Mouse (Mus musculus): ENCODE data around the gene Dctn1. TPM values are rescaled to one million over a fixed set of nuclear protein-coding genes. Genes with fewer than 3 reads are reported as not detected.

Gene Dctn1
- 100 to 1,000 TPM; 113 to 130 TPM for total RNA-seq (2023)

DNA sequence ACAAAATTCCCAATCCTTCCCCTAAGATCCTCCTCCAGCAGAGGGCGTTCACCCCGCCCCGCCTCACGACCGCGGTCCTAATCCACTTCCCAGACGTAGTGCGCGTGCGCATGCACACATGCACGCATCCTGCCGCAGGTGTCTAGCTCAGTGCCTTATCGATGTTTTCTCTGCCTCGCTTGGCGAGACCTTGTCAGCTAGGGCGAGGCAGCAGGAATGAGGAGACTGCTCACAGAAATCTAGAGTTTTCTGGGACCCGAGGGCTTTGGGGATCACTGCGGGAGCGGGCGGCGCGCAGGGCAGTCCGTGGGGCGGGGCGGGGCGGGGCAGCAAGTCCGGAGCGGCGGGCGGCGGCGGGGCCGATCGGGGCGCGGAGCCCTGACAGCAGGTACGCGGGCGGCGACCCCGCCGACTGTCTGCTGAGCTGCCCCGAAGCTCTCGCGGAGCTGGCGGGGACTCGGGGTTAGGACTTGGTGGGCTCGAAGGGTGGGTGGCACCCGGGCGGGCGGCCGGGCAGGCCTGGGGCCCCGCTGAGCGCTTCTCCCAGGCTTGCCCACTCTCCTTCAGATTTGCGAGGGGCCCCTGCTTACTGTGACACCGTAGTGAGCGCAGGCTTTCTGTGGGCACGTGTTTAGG lies at the start of gene Dctn1:
Gene Dctn1 (plus strand): TSS at position 314 of the 636 bp plus-strand sequence.

DNA sequence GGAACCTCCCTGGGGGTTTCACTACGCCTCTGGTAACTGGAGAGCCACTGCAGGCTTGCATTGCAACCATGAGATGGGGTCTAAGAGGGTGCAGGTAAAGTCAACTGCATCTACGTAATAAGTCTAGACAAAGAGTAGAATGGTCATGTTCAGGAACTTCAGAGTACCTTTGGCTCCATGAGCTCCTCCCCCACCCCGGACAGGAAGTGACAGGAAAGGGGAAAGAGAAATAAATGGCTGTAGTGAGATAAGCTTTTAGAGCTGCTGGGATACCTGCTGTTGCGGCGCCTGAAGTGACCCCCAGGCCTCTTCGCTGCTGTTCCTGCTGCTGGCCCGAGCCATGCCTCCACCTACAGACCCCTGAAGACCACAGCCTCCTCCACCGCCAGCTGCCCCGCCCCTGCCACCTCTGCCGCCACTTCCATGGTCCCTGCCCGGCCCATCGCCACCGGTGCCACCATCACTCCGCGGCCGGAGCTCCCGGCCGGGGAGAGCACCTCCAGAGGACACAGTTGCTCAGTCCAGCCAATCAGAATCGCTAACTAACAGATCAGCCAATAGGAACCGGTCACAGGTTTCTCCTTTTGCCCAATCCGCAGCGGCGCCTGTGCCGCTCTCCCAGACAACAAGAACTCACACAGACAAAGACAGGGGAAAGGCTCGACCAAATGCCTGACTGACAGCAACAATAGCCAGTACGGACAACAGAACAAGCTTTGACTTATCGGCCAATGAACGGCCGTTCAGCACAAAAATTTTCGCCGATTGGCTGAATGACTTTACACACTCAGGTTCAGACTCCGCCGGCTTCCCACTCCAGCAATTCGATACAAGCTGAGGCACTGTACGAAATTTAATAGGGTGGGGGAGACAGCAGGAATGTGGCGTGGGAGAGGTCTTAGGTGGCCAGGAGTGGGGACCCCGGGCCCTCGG lies 44.5 kb upstream of the Dctn1 start, which contains the start of gene Wbp1:
Gene Wbp1 (minus strand): TSS at position 630 of the 933 bp plus-strand sequence.

DNA sequence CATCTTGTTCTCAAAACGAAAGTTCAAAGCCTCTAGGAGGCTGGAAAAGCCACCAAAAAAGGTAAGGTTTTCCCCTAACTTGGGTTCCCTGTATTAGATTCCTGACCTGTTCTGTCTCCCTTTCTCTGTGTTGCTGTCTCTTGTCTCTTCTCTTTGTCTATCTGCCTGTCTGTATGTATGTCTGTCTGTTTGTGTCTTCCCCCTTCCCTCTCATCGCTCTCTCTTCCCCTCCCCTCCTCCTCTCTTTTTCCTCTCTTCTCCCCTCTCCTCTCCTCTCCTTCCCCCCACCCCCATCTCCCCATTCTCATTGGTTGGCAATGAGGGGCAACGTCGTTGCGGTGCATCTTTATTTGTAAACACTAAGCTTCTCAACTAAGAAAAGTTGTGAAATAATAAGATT lies 40.4 kb upstream of the Dctn1 start, which contains the start of gene Ino80b:
Gene Ino80b (minus strand): TSS at position 101 of the 400 bp plus-strand sequence.

DNA sequence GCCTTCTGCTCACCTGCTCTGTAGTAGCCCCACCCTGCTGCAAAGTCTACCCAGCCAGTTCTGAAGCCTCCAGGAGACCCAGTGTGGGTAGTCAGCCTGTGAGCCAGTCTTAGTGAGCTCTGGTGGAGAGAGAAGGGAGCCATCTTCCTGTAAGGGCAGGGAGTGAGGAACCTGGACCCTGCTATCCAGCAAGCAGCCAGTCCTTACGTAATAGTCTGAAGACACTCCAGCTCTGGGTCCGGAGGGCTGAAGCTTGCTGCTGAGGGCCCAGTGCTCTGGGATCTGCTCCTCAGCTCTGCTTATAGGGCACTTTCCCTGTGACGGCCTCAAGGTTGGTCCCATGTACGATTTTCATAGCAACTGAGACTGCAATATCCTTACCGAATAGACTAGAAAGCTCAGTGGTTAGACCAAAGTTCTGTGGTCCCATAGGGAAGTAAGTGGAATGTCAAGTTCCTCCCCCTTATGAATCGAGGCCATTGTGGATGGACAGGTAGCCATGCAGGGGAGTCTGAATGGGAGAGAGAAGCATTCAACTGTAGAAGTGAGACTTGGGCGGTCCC lies 30.7 kb upstream of the Dctn1 start, which contains the start of gene Rtkn:
Gene Rtkn (plus strand): TSS at position 513 of the 563 bp plus-strand sequence.

DNA sequence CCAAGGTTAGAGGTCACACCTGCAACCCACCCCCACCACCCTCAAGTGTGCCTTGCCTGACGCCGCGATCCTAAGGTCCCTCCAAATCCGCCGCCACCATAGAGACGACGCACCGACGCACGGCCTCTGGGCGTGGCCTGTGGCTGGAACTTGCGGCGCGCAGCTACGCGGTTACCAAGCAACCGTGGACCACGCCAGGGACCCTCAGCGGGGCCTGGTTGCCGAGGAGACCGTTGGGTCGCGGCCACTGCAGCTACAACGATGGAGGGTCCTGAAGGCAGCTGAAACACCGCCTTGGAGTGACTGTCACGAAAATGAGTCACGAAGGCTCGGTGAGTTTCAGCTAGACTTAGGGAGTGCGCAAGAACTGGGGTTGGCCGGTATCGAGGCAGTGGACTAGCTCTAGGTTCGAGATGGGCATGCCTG lies 9.4 kb upstream of the Dctn1 start, which contains the start of the genes Wdr54 and 1700003E16Rik:
Gene Wdr54 (minus strand): TSS at position 139 of the 426 bp plus-strand sequence.
Gene 1700003E16Rik (plus strand): TSS at position 146 of the 426 bp plus-strand sequence.

DNA sequence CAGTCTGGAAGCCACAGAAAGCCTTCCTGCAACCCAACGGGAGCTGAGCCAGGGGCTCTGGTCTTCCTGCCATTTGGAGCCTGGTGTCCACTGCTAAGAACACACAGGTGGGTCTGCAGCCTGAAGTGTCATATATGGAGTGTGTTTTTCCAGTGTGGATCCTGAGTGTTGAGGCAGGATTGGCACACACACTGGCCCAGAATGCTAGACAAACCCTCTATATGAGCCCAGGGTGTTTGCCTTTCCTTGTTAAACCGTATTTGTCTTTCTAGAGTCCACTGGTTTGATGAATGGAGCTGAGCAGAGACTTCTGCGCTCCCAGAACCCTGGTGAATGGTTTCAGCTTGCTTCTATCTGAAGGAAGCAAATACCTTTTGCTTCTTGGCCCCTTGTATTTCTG lies 54.1 kb downstream of the Dctn1 start, which contains the start of gene Slc4a5:
Gene Slc4a5 (plus strand): TSS at position 15 of the 400 bp plus-strand sequence.

Other genes with a start within 250 kb of the Dctn1 start
- gene Sema4f, start 226.2 kb upstream of the Dctn1 start, total RNA-seq (2023), result 10 to 100 TPM; 26.6 to 30.3 TPM
- 1 to 10 TPM; 2.8 to 3.6 TPM for gene M1ap, start 219.0 kb upstream of the Dctn1 start, total RNA-seq (2023)
- 10 to 100 TPM; 25.4 to 32.9 TPM for gene Dok1, start 132.4 kb upstream of the Dctn1 start, total RNA-seq (2023)
- under 1 TPM; 0.33 to 0.64 TPM for gene Loxl3, start 131.7 kb upstream of the Dctn1 start, total RNA-seq (2023)
- gene Aup1, start 111.4 kb upstream of the Dctn1 start, total RNA-seq (2023), result 100 to 1,000 TPM; 211 to 234 TPM
- 10 to 100 TPM; 46.8 to 56.0 TPM for gene Htra2, start 110.6 kb upstream of the Dctn1 start, total RNA-seq (2023)
- gene Dqx1, start 108.1 kb upstream of the Dctn1 start, total RNA-seq (2023), result 1 to 10 TPM; 5.6 to 5.9 TPM
- gene Tlx2, start 95.6 kb upstream of the Dctn1 start, total RNA-seq (2023), result not detected
- gene Pcgf1, start 88.1 kb upstream of the Dctn1 start, total RNA-seq (2023), result 10 to 100 TPM; 14.6 to 19.6 TPM
- gene Lbx2, start 79.6 kb upstream of the Dctn1 start, total RNA-seq (2023), result under 1 TPM in 1 of 2 experiments, not detected in 1; 0.60 TPM
- 1 to 10 TPM; 4.9 to 7.7 TPM for gene Ccdc142, start 64.3 kb upstream of the Dctn1 start, total RNA-seq (2023)
- gene Gm42688, start 64.3 kb upstream of the Dctn1 start, total RNA-seq (2023), result 1 to 10 TPM; 4.2 to 4.9 TPM
- 10 to 100 TPM; 23.8 to 24.2 TPM for gene Mrpl53, start 56.9 kb upstream of the Dctn1 start, total RNA-seq (2023)
- 10 to 100 TPM; 30.9 to 31.2 TPM for gene Mogs, start 50.4 kb upstream of the Dctn1 start, total RNA-seq (2023)
- 10 to 100 TPM; 31.6 to 34.0 TPM for gene Wbp1, start 44.4 kb upstream of the Dctn1 start, total RNA-seq (2023)
- gene Ino80b, start 40.5 kb upstream of the Dctn1 start, total RNA-seq (2023), result 10 to 100 TPM; 16.4 to 22.2 TPM
- gene Rtkn, start 30.5 kb upstream of the Dctn1 start, total RNA-seq (2023), result under 1 TPM; 0.46 to 0.78 TPM
- gene Wdr54, start 9.5 kb upstream of the Dctn1 start, total RNA-seq (2023), result not detected
- not detected for gene 1700003E16Rik, start 9.5 kb upstream of the Dctn1 start, total RNA-seq (2023)
- not detected for gene Slc4a5, start 53.9 kb downstream of the Dctn1 start, total RNA-seq (2023)
- 10 to 100 TPM; 18.9 to 26.7 TPM for gene Mthfd2, start 160.0 kb downstream of the Dctn1 start, total RNA-seq (2023)
- 100 to 1,000 TPM; 153 to 159 TPM for gene Mob1a, start 160.1 kb downstream of the Dctn1 start, total RNA-seq (2023)
- gene Bola3, start 183.2 kb downstream of the Dctn1 start, total RNA-seq (2023), result 10 to 100 TPM; 14.0 to 15.7 TPM